Mouse (Mus musculus) spleen, adult 2 months (tissue): ENCODE measurements around the gene Pgam1.

Source experiments
- CTCF ChIP-seq: fragments of 200-500 bp; IDR thresholded peaks from 2 replicates; pipeline ENCODE4 v1.5.1; 2011; ENCODE audit warnings: mild to moderate bottlenecking, inconsistent platforms; ENCODE audit not compliant: insufficient read depth, insufficient read length, insufficient replicate concordance; ENCODE audit errors: extremely low read depth
- POLR2A ChIP-seq: fragments of 200-500 bp; IDR thresholded peaks from 2 replicates; pipeline ENCODE4 v1.6.1; 2011; ENCODE audit warnings: low read depth, low read length, inconsistent platforms

- TF ChIP-seq POLR2A (no peak), CTCF (no peak)
Observed at GRCm38 (mm10) chr19:41907079-41907760, 4.5 kb upstream of the Pgam1 start.
